Mouse (Mus musculus): Measurements from ENCODE around the gene Nr1h3.
A peak's percentile ranks its signal among the peaks of the same experiment; 100 is the strongest.

Nr1h3 gene

GRCm38 (mm10) chr2:91183711-91184405 lies 18.8 kb downstream of the Nr1h3 start, which contains the start of gene Madd:
Gene Madd, minus strand, starts transcription at chr2:91183837.
- DNase-seq, result peak in 1 of 2 experiments; percentile 38

- DNase-seq, result peak; percentile 96 to 98
Observed at GRCm38 (mm10) chr2:91183148-91183513, 19.5 kb downstream of the Nr1h3 start.

GRCm38 (mm10) chr2:91182405-91183147 lies 20.1 kb downstream of the Nr1h3 start:
- peak in 1 of 2 experiments; percentile 21 for DNase-seq

DNA sequence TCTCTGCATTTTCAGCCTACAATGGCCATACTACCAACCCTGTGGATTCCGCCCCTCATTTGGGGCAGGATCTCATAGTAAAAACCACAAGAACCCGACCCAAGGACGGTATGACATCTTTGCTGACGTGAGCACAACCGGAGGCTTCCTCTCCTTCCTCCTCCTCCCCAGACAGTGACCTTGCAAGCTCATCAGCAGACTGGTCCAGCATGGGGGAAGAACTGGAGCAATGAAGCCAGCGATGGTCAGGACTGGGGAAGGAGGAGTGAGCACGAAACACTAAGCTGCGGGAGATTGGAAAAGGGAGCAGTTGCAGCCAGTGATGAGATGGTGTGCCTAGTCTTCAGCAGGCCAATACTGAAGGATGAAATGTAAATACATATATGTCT lies 20.6 kb downstream of the Nr1h3 start:
- DNase-seq, result peak in 1 of 2 experiments; percentile 8

DNA sequence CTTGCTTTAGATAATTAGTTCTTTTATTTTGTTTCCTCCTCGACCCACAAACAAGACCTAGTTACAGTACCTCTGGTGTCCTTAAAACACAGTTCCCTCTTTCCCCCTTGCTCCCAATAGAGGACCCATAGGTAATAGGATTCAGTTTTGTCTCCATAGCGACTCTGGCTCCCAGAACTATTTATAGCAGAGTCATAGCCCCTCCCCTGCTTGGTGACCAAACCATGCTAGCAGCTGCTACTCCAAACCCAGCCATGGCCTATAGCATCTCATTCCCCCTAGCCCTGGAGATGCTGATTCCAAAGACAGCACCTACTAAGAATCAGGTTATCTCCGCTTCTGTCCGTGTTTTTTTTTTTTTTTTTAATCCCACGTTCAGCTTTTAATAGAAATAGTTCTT lies 21.9 kb downstream of the Nr1h3 start:
- no peak for DNase-seq

GRCm38 (mm10) chr2:91179825-91180224 lies 22.8 kb downstream of the Nr1h3 start:
- no peak for DNase-seq

GRCm38 (mm10) chr2:91176234-91176633 lies 26.4 kb downstream of the Nr1h3 start:
- no peak for DNase-seq

- no peak for DNase-seq
Observed at GRCm38 (mm10) chr2:91175490-91175889, 27.1 kb downstream of the Nr1h3 start.

- no peak for DNase-seq
Observed at GRCm38 (mm10) chr2:91169587-91170322, 32.9 kb downstream of the Nr1h3 start.

- no peak for DNase-seq
Observed at GRCm38 (mm10) chr2:91167629-91168028, 35.0 kb downstream of the Nr1h3 start.

- no peak for DNase-seq
Observed at GRCm38 (mm10) chr2:91164991-91165390, 37.6 kb downstream of the Nr1h3 start.

GRCm38 (mm10) chr2:91163532-91163931 lies 39.1 kb downstream of the Nr1h3 start:
- no peak for DNase-seq

DNA sequence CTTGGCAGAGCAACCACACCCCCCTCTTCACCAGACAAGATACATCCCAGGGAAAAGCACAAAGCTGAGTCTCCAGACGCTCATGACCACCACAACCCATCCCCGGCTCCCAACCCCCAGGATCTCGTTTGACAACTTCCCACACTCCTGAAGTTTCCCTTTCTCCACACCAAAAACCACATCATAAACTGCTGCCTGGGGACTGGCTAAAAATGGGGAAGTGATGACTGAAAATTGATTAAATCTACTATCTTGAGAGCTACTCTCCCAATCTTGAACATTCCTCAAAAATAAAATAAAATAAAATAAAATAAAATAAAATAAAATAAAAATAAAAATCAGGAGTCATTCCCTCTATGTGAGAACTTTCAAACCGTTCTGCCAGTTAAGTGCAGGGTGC lies 39.7 kb downstream of the Nr1h3 start:
- no peak for DNase-seq

DNA sequence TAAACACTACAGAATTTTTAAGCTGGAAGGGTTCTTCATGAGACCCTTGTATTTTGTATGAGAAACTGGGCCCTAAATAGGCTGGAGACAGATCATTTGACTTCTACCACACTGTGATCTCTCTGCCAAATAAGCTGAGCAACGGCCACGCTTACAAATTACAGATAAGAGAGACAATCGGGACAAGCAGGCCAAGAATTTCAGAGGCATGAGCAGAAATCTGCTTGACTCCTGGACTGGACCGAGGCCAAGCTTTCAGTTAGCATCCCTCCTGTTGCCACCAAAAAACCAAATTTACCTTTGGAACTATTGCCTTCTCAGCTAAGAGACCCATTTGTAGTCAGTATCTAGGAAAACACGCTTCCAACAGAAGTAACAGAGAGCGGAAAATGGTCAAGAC lies 42.0 kb downstream of the Nr1h3 start:
- DNase-seq, result peak in 1 of 2 experiments; percentile 7

- no peak for DNase-seq
Observed at GRCm38 (mm10) chr2:91157002-91157752, 45.5 kb downstream of the Nr1h3 start.

DNA sequence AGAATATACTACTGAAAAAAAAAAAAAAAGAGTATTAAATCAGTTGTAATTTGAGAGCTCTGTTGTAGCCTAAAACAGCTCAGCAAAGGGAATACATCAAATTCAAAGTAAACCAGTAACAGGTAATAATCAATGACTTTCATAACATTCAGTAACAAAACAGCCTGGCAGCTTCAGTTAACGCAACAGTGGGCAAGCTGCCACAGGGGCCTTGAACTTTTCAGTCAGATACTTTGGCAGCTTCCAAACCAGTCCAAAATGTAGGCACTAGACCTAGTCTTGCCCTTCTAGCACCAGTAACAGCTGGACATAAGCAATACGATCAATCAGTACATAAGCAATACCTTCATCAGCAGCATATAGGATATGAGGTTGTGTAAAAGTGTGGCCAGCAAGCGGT lies 48.5 kb downstream of the Nr1h3 start:
- no peak for DNase-seq

DNA sequence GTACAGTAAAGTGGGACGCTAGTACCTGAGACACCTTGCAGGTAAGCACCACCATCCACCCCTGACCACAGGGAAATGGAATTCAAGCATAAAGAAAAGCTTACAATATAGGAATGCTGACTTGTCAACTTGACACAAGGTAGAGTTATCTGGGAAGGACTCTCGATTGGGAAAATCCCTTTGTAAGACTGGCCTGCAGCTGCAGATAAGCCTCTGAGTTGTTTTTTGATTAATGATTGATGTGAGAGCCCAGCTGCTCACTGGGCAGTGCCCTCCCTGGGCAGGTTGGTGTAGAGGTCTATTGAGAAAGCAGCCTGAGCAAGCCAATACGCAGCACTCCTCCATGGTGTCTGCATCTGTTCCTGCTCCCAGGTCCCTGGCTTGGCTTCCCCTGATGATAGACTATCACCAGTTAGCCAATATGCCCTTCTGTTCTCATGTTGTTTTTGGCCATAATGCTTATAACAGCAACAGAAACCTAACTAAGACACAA lies 49.7 kb downstream of the Nr1h3 start:
- DNase-seq, result no peak

GRCm38 (mm10) chr2:91151331-91151730 lies 51.3 kb downstream of the Nr1h3 start:
- DNase-seq, result no peak

GRCm38 (mm10) chr2:91148101-91148500 lies 54.5 kb downstream of the Nr1h3 start:
- DNase-seq, result no peak

- no peak for DNase-seq
Observed at GRCm38 (mm10) chr2:91143401-91143800, 59.2 kb downstream of the Nr1h3 start.

DNA sequence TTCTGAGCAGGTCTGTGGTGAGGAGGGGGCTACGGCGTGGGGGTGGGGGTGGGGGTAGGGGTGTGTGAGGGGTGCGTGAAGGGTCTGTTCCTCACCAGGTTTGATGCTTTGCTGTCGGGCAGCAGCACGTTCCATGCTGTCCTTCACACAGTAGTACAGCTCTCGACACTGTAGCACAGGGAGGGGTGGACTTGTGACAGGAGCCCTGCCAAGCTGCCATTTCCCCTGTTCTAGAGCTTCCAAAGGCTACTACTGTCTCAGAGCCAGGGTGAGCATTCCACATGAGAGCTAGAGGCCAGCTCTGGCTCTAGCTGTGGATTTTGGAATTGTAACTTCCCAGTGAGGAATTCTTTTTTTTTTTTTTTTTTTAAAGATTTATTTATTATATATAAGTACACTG lies 59.7 kb downstream of the Nr1h3 start:
- no peak for DNase-seq

GRCm38 (mm10) chr2:91139764-91140163 lies 62.9 kb downstream of the Nr1h3 start:
- no peak for DNase-seq

DNA sequence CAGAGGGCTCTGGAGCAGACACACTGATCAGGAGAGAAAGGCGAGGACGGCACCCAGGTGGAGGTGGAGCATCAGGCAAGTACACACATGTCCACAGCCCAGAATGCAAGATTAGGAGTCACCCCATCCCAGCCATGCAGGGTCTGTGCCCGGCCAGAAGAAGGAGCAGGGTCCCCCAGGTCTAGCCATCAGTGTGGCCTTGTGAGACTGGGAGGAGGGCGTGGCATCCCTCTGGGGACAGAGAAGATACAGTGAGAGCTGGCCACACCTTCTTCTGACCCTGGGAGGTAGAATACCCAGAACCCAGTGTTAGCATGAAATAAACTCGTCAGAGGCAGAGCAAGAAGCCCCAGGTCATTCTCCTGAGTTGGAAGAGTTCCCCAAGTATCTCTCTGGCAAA lies 63.3 kb downstream of the Nr1h3 start:
- no peak for DNase-seq
